Mouse (Mus musculus): ENCODE measurements around the gene Ankrd42.

Ankrd42 gene

DNA sequence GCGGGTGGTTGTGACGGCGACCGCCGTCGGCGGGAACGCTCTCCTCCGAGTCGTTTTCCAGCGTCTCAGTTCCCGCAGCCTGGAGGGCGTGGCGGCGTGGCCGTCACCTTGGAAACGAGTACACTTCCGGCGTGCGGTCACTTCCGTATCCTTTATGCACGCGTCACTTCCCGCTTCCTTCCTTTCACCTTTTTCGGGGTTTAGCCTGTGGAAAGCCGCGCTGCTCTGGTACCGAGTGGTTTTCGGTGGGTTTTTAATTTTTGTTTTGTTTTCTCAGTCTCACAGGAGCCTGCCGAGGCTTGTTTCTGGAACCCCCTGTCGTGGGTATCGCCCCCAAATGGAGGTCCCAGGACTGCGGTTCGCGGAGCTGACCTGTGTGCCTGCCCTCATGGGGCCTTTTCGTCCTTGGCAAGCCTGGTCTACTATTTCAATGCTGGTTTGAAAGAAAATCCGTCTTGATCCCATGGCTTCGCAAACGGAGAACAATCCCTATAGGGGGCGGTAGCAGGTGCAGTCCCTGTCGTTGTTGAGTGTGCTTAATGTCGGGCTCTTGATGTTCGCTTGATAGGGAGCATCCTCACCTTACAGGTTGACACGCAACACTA lies at the start of gene Ankrd42:
TSS of gene Ankrd42 (minus strand) at position 122 of the 605 bp plus-strand sequence.
- DNase-seq (ENCODE audit: low spot score in 2 of 2), result peak; percentile 80 to 87

DNA sequence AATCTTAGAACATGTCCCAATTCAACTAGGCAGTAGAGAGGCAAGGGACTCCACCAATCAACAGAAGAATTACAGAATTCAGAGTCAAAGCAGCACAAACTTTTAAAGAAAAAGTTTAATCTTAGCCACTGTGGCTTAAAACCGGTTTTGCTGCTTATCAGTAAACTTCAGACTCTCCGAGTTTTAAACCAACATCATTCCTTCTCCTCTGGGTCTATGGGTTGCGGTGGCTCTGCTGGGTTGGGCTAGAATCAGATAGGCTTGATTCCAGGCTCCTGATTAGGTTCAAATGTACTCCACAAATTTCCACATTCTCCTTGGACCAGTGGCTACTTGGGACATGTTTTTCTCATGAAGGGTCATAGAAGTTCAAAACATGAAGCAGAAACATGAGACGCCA lies 40.4 kb upstream of the Ankrd42 start:
- no peak for DNase-seq (ENCODE audit: low spot score in 2 of 2)

DNA sequence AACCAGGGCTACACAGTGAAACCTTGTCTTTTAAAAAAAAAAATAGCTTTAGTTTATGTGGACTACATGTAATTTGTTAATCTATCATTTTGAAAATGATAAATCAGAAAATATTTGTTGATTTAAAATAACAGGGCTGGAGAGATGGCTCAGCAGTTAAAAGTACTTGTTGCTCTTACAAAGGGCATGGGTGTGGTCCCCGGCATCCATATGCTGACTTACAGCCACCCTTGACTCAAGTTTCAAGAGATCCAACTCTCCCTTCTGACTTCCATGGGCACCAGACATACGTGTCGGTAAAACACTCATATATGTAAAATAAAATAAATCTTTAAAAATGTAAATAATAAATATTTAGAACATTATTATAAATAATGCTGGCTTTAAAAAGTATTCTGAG lies 38.2 kb upstream of the Ankrd42 start:
- DNase-seq (ENCODE audit: low spot score in 2 of 2), result no peak

DNA sequence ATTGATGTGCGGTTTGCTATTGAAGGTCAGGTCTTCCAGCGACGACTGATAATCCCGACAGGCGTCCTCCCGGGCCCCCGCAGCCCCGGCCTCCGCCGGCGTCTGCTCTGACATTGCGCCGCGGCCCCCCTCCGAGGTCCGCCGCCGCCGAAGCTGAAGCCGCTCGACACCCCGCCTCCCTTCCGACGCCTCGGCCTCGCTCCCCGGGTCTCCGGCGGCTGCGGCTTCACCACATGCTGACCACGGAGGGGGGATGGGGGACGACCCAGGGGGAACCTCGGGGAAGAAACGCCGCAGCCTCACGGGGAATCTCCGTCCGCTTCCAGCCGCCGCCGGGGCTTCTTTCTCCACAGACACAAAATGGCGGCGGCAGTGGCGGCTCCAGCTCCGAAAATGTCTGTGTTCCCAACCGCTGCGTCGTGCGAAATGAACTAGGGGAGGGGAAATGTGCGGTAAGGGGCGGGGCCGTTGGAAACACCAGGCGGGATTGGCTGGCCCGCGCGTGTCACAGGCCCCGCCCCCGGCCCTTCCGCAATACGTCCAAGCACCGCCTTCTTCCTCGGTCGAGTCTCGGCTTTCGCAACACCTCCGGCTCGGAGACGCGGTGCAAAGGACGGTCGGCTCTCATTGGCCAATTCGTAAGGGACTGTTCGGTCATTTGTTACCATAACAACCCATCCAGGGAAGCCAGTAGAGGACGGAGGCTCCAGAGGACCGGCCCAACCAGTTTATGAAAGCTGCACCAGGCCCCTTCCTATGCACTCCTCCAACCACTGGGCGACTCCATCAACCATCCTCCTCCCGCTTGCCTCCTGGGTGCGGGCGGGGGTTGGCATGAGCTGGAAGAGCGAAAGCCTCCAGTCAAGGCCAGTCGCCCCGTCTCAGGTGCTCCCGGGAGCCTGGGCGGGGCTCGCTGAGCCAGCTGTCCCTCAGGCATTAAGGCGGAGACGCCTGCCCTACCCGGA lies 32.8 kb upstream of the Ankrd42 start, which contains the start of gene Pcf11:
TSS of gene Pcf11 (minus strand) at position 428 of the 965 bp plus-strand sequence.
- peak; percentile 92 to 95 for DNase-seq (ENCODE audit: low spot score in 2 of 2)

DNA sequence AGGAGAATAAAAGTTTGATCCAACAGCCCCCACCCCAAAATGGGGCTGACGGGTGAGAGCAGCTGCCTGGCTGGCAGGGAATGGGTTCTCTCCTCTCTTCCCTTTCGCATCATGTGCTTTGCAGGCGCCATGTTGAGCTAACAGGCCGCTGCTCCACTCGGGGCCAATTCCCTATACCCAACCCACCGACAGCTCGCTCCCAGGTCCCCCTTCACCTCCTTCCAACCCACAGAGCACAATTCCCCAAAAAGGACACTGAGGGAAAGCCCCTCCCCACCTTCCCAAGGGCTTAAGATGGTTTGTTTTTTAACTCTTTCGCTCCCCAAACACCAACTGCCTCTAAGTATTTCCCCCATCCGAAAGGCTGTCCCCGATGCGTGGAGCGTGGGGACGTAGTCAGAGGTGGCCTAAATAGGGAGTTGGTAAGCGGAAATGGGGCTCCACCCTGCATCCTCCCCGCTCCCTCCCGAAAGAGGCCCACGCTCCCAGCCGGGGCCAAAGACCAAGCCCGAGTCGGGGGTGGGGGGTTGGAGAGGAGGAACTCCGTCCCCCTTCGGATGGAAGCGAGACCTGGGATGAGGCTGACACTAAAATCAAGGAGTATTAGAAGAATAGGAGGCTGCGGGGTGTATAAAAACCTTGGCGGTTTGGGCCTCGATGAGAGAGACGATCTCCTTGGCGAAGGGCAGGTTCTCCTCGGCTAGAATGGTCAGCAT lies 32.0 kb upstream of the Ankrd42 start:
- DNase-seq (ENCODE audit: low spot score in 2 of 2), result peak; percentile 58 to 66

DNA sequence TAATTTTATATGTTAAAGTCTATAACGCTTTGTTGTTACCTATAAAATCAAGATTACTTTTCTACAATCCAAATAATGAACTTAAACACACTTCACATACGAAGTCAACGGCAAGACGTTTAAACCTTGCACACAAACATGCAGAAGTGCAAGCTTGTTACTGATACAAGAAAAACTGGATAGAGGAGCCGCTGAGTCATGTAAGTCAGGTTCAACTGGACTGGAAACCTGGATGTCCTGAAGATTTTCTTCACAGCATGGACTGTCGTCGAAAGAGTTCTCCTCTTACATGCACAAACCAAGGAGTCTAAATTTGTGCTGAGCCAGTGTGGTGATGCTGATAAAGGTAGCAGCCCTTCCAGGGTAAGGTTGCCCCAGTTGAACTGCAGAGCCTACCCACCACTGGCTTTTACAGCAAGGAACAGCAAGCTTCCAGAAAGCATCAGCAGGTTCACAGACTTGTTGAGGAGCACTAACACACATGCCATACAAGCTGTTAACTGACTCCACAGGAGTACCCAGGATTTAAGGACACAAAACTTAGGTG lies 29.4 kb upstream of the Ankrd42 start:
- DNase-seq (ENCODE audit: low spot score in 2 of 2), result no peak

DNA sequence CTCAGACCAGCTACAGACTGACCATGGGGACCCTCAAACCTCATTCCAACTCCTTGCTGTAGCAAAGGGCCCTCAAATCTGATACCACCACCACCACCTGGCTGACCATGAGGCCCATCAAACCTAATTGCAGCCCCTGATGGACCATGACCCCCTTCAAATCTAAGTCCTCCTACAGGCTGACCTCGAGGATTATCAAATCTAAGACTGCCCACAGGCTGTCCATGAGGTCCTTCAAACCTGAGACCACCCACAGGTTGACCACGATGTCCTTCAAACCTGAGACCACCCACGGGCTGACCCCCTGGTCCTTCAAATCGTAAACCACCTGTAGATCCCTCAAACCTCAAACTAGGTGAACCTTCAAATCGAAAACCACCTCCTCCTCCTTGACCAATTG lies 21.1 kb upstream of the Ankrd42 start:
- no peak for DNase-seq (ENCODE audit: low spot score in 2 of 2)

DNA sequence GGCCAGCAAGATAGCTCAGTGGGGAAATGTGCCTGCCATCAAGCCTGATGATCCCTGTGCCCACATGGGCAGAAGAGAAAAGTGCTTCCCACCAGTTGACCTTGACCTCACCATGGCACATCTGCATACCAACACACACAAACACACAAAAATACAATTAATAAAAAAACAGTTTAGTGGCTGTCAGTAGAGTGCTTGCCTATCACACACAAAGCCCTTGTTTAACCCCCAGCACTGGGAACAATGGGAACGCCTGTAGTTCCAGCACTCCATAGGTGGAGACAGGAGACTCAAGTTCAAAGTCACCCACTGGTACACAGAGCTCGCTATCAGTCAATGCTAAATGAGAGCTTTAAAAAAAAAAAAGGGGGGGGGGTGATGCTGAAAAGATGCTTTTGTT lies 19.4 kb upstream of the Ankrd42 start:
- DNase-seq (ENCODE audit: low spot score in 2 of 2), result no peak

DNA sequence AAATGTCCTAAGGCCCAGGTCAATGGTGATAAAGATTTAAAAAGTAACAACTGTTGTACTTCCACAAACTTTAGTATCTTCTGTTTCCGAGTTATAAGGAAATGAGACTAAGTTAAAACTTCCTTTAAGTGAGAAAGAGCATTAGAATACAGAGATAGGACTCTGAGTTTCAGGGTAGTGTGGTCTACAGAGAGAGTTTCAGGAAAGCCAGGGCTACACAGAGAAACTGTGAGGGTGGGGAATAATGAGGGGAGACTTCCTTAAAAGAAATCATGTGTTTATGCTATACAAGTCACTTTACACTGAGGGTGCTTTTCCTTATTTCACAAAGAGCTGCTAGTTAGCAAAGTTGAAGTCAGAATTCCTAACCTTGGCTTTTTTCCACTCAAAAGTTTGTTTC lies 16.4 kb upstream of the Ankrd42 start:
- no peak for DNase-seq (ENCODE audit: low spot score in 2 of 2)

DNA sequence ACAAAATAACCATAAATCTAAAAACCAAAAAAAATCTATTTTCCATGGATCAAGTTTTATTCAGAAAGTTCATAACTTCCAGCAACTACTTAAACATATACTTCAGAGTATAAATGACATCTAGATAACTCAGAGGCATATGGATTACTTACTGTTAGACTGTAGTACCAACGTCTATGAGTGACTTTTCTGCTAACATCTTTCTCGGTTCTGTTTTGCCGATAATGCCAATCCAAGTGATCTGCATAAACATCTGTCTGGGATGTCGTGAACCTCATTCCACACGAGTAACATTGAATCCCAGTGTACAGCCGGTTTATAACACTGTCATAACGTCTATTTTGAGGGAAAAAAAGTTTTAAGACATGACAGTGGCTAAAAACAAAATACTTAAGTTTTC lies 10.8 kb upstream of the Ankrd42 start:
- DNase-seq (ENCODE audit: low spot score in 2 of 2), result no peak

DNA sequence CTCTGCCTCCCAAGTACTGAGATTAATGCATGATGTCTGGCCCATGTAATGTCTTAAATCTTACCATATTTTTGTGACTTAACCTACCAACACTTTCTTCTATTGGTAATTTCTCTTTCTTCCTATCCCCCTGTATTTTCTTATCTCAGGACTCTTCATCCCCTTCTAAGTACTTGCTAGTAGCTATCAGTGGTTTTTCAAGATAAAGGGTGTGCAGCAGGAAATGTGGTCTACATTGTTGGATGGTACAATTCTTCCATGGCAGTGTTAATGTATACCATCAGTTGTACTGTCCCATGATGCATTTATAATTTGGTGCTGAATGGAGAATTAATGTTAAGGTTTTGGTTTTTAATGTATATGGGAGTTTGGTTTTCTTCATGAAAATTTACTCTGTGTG lies 5.4 kb upstream of the Ankrd42 start:
- DNase-seq (ENCODE audit: low spot score in 2 of 2), result no peak

DNA sequence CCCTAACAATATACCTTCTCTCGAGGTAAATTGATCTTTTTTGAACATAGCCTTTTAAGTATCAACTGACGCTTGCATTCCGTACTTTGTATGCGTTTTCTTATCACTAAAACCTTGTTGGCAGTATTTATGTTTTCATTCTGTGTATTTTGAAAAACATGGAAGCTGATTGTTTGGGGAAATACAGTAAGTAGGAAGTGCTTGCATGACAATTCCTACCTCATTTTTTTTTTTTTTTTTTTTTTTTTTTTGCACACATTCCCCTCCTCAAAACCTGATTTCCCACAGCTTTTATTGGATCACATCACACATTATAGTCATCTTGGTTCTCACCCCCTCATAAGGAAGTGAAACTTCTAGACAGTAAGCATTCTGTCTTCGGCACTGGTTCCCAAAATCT lies 1.1 kb upstream of the Ankrd42 start:
- no peak for DNase-seq (ENCODE audit: low spot score in 2 of 2)

DNA sequence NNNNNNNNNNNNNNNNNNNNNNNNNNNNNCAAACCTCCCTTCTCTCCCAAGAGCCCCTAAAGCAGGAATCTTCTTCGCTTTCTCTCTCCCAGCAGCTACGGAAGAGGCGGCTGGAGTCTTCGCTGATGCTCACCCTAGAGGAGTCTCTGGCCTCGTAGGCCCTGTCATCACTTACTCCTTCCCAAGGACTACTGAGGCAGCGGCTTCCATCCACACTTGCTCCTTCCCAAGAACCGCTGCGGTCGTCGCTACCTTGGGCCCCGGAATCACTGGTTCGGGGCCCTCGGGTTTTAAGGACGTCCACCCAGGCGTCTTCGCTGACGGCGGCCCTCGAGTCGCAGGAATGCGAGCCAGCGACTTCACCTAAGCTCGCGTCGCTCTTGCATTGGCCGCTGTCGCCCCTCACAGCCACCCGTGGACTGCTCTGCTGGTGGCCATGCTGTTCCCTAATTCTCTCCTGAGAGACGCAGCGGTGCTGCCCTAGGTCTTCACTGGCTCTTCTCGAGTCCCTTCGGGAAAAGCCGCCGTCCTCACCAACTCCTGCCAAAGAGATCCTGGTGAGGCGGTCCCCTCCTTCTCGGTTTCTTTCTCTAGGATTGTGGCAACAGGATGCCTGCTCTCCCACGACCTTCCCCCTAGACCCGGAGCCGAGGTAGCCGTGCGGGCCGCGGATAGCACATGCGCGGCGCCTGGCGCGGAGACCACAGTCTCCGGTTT lies 489 bp downstream of the Ankrd42 start:
- no peak for DNase-seq (ENCODE audit: low spot score in 2 of 2)

DNA sequence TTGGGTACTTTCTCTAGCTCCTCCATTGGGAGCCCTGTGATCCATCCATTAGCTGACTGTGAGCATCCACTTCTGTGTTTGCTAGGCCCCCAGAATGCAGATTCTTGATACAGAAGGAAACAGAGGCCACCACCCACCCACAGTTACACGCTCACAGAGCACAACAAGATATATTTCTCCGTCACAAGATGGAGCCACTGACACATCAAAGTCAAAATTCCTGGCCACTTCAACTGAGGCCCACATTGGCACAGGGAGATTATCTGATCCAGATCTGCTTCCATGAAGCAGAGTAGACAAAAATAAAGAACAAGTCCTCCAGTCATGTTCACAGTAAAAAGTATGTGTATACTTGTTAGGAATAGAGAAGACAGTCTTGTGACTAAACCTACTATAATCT lies 6.8 kb downstream of the Ankrd42 start:
- DNase-seq (ENCODE audit: low spot score in 2 of 2), result peak in 1 of 2 experiments; percentile 13

DNA sequence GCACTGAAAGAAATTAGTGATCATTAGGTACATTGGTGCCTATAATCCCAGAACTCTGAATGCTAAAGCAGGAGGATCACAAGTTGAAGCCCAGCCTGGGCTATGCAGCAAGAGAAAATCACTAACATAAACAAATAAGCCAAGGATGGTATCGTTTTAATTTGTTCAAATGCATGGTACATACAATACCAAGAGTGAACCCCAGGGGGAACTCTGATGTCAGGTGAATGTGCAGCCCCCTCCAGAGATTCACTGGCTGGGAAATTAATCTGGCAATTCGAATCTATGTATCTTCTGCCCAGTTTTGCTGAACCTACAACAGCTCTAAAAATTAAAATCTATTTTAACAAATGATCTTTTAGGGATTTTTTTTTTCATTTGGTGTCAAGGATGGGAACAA lies 12.5 kb downstream of the Ankrd42 start:
- DNase-seq (ENCODE audit: low spot score in 2 of 2), result peak in 1 of 2 experiments; percentile 38

DNA sequence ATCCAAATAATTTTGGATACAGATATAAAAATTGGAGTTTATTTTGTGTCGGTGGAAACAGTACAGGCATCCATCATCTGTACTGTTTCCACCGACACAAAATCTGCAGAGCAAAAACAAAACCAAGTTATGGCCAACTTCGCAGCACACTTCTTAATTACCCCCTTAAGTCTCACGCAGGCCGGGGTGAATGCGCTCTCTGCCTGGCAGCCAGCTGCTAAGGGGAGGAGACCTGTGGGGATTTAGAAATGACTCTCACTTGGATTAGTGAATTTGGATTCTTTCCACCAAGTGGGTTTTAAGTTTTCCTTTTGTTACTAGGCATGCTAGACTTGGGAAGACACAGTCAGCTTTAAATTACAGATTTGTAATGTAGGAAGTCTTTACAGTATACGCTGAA lies 26.1 kb downstream of the Ankrd42 start:
- DNase-seq (ENCODE audit: low spot score in 2 of 2), result no peak

DNA sequence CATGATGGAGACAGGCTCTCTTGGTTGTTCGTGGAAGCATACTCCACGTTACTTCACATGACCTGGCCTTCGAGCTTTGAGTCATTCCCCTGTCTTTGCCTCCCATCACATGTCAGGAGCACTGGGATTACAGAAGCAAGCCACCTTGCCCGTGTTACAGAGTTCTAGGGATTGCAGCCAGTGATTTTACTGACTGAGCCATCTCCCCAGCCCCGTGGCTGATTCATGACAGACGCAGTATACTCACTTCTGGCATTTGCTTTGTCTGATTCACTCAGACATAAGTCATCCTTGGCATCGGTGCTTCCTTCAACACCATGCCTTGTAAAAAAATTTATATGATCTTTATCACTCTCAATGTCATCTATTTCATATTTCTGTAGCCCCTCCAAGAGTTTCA lies 32.0 kb downstream of the Ankrd42 start:
- DNase-seq (ENCODE audit: low spot score in 2 of 2), result no peak

DNA sequence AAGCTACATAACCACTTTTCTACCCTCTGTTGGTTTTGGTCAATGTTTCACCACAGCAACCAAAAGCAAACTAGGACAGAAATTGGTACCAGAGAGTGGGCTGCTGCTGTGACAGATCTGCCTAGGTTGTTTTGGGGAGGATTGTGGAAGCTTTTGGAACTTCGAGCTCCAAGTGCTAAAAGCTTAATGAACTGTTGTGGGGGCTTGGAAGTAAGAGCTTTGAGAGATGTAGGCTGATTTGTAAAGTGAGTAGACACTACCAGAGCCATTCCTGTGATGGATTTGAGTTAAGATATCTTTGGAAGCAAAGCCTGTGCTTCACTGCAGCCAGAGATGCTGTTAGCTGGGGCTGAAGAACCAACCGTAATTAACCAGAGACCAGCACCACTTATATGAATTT lies 46.1 kb downstream of the Ankrd42 start:
- DNase-seq (ENCODE audit: low spot score in 2 of 2), result no peak

DNA sequence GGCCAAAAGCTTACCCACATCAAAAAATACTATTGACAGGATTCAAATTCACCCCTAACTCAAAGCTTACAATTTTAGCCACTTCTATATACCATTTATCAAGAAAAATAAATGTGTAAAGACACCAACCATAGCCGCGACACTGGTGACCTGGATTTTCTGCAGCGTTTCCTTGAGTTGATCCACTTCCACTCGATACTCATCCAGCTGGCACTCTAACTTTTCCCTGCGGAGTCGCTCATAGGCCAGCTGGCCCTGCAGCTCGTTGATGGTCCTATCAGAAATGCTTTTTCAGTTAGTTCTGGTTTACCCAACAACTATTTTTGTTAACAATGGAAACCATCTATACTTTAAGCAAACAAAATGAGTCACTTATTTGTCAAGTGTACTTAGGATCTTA lies 47.0 kb downstream of the Ankrd42 start:
- DNase-seq (ENCODE audit: low spot score in 2 of 2), result no peak

DNA sequence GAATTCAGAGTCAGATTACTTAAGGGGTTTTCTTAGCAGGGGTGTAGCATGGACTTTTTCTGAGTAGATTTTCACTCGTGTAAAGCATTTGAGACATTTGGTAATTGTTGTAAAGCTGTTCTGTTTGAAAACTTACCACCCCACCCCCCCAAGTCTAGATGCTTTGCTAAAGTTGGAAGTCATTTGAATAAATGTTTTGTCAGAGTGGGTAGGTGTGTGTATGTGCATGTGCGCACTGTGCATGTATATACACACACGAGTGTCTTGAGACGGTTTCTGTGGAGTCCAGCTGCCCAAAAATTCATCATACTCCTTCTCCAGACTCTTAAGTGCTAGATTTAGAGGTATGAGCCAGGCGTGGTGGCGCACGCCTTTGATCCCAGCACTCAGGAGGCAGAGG lies 53.4 kb downstream of the Ankrd42 start:
- no peak for DNase-seq (ENCODE audit: low spot score in 2 of 2)

DNA sequence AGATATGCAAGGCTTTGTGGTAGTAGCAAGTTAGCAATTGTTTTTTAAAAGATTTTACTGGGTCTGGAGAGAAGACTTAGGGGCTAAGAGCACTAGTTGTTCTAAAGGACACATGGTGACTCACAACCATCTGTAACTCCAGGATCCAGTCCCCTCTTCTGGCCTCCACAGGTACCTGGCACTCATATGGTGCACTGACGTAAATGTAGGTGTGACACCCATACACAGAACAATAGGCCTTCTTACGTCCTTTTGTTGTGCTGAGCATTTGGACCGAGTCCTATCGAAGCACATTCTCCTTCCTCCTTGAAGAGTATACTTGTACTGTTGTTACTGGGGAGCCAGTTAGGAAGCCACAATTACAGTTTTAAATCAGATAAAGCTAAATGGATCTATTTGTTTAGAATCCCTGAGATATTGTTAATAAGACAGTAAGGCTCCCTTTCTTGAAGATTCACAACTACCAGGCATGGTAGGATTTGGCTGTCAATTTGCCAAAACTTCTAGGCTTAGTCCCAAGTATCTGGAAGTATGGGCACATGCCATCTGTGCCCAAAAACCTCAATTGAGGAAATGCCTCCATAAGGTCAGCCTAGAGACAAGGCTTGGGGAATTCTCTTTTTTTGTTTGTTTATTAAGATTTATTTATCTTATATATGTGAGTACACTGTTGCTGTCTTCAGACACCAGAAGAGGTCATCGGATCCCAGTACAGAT lies 56.3 kb downstream of the Ankrd42 start:
- DNase-seq (ENCODE audit: low spot score in 2 of 2), result no peak
